Mouse (Mus musculus) lung, embryonic 15.5 days (tissue): ENCODE results near the gene Prtg. TPM values are rescaled to one million over a fixed set of nuclear protein-coding genes. Genes with fewer than 3 reads are reported as not detected.

Experiments used
- ATAC-seq: fragments of 200-750 bp; cut with Nextera tagmentation; 2 replicates; pipeline ENCODE4 v1.8.0; 2017; ENCODE audit warnings: moderate number of reproducible peaks, borderline replicate concordance; ENCODE audit not compliant: low FRiP score, low TSS enrichment; ENCODE audit errors: extremely low read depth
- H3K27ac ChIP-seq: fragments of 300-500 bp; sonication (generic); 2 replicates; pipeline ENCODE4 v1.5.1; 2015; ENCODE audit warnings: moderate library complexity, mild to moderate bottlenecking, inconsistent platforms
- H3K27me3 ChIP-seq: fragments of 300-500 bp; sonication (generic); 2 replicates; pipeline ENCODE4 v1.6.1; 2015; ENCODE audit warnings: inconsistent platforms
- H3K36me3 ChIP-seq: fragments of 300-500 bp; sonication (generic); 2 replicates; pipeline ENCODE4 v1.6.1; 2015; ENCODE audit warnings: inconsistent platforms
- H3K4me1 ChIP-seq: fragments of 300-500 bp; sonication (generic); 2 replicates; pipeline ENCODE4 v1.6.1; 2015; ENCODE audit warnings: inconsistent platforms
- H3K4me2 ChIP-seq: fragments of 300-500 bp; sonication (generic); 2 replicates; pipeline ENCODE4 v1.6.1; 2015; ENCODE audit warnings: inconsistent platforms, mild to moderate bottlenecking, moderate library complexity
- H3K4me3 ChIP-seq: fragments of 300-500 bp; sonication (generic); 2 replicates; pipeline ENCODE4 v1.5.1; 2015; ENCODE audit warnings: mild to moderate bottlenecking, inconsistent platforms
- H3K9ac ChIP-seq: fragments of 300-500 bp; sonication (generic); 2 replicates; pipeline ENCODE4 v1.6.1; 2015; ENCODE audit warnings: inconsistent platforms
- H3K9me3 ChIP-seq: fragments of 300-500 bp; sonication (generic); 2 replicates; pipeline ENCODE4 v1.6.1; 2016; ENCODE audit warnings: inconsistent platforms
- WGBS: fragments of 180-500 bp; shearing (Covaris S2); methylation state at CpG from one replicate; pipeline ENCODE4 v1.1.7; 2015; 5-methylcytosine and 5-hydroxymethylcytosine counted together
- polyA plus RNA-seq: library from polyadenylated mRNA; unstranded; fragments of >200 nt; fragmentation: Nextera tagmentation; extraction: Ambion mirVana; gene quantifications from 2 replicates; pipeline ENCODE4 v1.2.1, GENCODE M21; 2015

Gene Prtg
- polyA plus RNA-seq, 1 experiment from 2014 or later, result 0.50 TPM

DNA sequence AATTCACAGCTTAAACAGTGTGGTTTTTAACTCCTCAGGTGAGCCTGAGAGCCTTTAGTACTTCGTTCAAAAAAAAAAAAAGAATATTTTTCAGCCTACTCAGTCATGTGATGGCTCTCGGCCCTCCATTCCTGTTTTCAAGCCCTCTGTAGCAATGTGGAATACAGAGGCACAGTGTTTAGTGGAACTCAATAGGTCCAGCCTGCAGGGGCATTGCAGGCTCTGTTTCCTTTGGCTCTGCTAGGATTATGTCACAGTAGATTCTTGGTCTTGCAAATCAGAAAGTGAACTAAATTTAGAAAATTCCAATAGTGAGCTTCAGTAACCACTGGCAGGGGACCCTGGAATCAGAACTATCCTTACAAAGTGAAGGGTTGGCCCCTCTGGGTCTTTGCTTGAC, 62.1 kb downstream of the Prtg start:
- ATAC-seq, result no peak
- Histone ChIP-seq H3K27ac (no peak overlapping the region), H3K4me3 (no peak overlapping the region), H3K27me3 (no peaks in the 10 kb centered on the region), H3K4me2 (no peak overlapping the region), H3K4me1 (peaks cover 15% of the 10 kb centered on the region), H3K9ac (no peak overlapping the region), H3K9me3 (no peaks in the 10 kb centered on the region), H3K36me3 (no peaks in the 10 kb centered on the region)
- WGBS, result 74% methylated on average over 2 of the region's 2 CpGs

DNA sequence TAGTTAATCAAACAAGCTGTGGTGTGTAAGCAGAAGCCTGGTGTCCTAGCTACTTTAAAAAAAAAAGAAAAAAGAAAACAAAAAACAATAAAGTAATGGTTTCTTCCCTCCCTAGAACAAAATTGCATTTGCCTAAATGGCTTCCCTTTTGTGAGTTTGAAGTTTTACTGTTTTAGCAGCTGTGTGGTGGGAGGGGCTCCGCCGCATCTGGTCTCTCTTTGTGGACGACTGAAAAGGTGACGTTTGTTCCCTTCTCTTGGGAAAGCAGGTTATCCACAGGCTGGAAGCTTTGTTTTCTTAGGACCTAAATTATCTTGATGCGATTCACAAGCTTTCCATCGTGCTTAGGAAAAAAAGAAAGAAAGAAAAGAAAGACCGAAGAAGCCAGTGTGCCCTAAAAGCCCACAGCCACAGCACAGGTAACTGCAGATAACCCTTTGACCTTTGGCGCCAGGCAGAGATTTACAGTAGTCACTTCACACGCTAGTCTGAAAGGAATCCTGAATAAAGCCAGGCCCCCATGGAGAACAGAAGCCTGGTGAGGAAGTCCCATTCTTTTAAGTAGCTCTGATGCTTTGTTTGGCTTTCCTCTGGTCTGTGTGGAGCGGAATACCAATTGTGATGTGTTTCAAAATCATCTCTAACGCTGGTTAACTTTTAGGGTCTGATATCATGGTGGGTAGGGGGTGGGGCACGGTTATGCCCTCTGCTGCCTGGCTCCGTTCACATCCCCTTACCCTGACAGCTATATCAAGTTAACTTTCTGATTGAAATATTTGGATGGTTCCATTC, 65.0 kb downstream of the Prtg start:
- Histone ChIP-seq H3K9me3 (no peaks in the 10 kb centered on the region), H3K9ac (no peak overlapping the region), H3K4me1 (peaks cover 15% of the 10 kb centered on the region), H3K4me3 (no peak overlapping the region), H3K27me3 (no peaks in the 10 kb centered on the region), H3K36me3 (no peaks in the 10 kb centered on the region), H3K27ac (0 out of 2 replicates have a peak overlapping the region, but pooled peaks have one; percentile 11), H3K4me2 (peak overlapping the region; percentile 24)
- WGBS, result 17% methylated on average over 13 of the region's 13 CpGs
- peak; percentile 24; the same call in 1 of the 2 replicates for ATAC-seq

DNA sequence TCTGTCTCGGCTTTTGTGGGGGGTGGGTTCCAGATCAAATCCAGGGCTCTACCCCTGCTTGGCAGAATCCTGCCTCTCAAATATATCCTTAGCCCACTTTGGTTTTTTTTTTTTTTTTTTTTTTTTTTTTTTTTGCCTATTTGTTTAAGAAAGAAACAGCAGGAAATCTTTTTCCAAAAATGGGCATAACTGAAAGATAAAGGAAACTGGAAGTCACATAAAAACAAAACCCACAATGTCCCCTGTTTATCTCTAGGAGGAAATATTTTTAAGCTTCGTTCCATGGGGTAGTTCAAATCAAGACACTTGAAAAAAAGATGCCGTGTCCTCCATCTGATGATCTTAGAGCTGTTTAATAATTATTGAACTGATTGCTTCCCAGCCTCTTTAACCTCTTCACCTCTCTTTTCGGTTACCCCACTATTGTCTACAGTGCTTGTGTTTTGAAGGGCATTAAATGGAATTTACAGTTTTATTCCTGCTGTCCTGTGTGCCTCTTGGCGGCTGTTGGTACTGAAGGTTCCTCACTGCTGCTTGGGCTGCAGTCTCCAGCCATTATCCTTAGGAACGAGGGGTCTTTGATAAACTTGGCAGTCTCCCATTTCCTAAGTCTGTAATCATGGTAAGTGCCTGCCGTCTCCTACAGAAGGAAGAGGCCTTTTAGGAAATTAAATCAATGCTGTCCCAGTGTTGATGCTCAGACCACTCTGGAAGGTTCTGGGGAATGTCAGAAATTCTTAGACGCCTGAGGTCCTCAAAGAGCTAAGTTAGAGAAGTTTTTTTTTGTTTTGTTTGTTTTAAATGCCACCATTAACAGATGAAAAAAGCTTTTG, 65.8 kb downstream of the Prtg start:
- no peak overlapping the region for H3K9ac ChIP-seq
- ATAC-seq, result 0 out of 2 replicates have a peak, but pooled peaks have one; percentile 46
- no peaks in the 10 kb centered on the region for H3K36me3 ChIP-seq
- H3K4me2 ChIP-seq, result peak overlapping the region; percentile 24; the same call in 1 of the 2 replicates
- 23% methylated on average over 8 of the region's 8 CpGs for WGBS
- no peaks in the 10 kb centered on the region for H3K9me3 ChIP-seq
- no peak overlapping the region for H3K4me3 ChIP-seq
- peak overlapping the region; percentile 54 for H3K27ac ChIP-seq
- H3K27me3 ChIP-seq, result no peaks in the 10 kb centered on the region
- peaks cover 16% of the 10 kb centered on the region for H3K4me1 ChIP-seq

DNA sequence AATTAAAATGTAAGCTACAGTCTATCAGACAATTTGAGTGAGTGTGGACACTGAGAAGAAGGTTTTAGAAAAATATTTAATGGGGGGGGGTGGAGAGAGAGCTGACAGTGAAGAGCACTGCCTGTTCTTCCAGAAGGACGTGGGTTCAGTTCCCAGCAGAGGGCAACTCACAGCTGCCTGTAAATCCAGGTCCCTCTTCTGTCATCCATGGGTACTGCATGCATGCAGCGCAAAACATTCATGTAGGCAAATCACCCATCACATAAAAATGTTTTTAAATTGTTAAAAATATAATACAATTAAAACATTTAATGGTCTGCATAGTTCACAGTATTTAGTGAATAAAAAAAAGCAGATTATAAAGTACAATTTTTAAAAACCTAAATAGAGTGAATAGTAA, 69.2 kb downstream of the Prtg start:
- no peaks in the 10 kb centered on the region for H3K9me3 ChIP-seq
- H3K27ac ChIP-seq, result no peak overlapping the region
- H3K4me2 ChIP-seq, result no peak overlapping the region
- H3K27me3 ChIP-seq, result no peaks in the 10 kb centered on the region
- 81% methylated on average over 2 of the region's 2 CpGs for WGBS
- H3K4me3 ChIP-seq, result no peak overlapping the region
- peaks cover 48% of the 10 kb centered on the region for H3K4me1 ChIP-seq
- H3K36me3 ChIP-seq, result no peaks in the 10 kb centered on the region
- H3K9ac ChIP-seq, result no peak overlapping the region
- no peak for ATAC-seq

DNA sequence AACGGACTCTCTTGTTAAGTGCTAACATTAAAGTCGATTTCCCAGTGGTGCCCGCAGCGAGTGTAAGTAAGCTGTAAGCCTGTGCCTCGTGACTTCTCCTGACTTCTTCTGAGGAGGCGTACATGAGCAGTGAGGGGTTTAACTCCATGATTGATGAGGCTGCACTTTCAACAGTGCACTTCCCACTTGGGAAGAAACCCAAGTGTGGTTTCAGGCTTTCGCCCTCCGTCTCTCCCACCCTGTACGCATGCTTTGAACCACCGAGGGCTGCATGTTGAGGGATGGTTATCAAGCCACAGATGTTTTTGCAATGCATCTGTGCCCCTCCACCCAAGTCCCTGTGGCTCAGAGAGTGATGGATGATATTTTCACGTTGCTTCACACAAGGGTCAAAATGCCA, 71.2 kb downstream of the Prtg start:
- peak; percentile 11; the same call in 1 of the 2 replicates for ATAC-seq
- no peak overlapping the region for H3K27ac ChIP-seq
- peaks cover 43% of the 10 kb centered on the region for H3K4me1 ChIP-seq

DNA sequence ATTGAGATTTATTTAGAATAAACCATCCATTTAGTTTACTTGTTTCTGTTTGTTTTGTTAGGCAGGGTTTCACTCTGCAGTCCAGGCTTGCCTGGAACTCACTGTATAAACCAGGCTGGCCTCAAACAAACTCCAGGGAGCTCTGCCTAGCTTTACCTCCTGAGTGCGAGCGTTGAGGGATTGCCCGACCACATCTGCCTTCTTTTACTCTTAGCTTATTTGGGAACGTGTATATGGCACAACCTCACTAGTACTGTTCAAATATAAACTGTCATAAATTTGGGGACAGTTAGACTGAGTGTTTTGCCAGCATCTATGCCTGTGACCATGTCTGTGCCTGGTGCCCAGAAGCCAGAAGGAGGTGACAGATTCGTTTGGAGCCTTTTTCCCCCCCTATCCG, 72.0 kb downstream of the Prtg start:
- Histone ChIP-seq H3K27me3 (no peaks in the 10 kb centered on the region), H3K27ac (no peak overlapping the region), H3K9ac (no peak overlapping the region), H3K36me3 (no peaks in the 10 kb centered on the region), H3K4me2 (no peak overlapping the region), H3K9me3 (no peaks in the 10 kb centered on the region), H3K4me1 (peaks cover 43% of the 10 kb centered on the region), H3K4me3 (no peak overlapping the region)
- WGBS, result 30% methylated on average over 6 of the region's 6 CpGs
- no peak for ATAC-seq

More for the DNA sequence above, 71.2 kb downstream of the Prtg start:
- Histone ChIP-seq H3K9me3 (no peaks in the 10 kb centered on the region), H3K4me3 (no peak overlapping the region), H3K27me3 (no peaks in the 10 kb centered on the region), H3K36me3 (no peaks in the 10 kb centered on the region), H3K4me2 (peak overlapping the region; percentile 21), H3K9ac (no peak overlapping the region)
- 26% methylated on average over 11 of the region's 11 CpGs for WGBS

DNA sequence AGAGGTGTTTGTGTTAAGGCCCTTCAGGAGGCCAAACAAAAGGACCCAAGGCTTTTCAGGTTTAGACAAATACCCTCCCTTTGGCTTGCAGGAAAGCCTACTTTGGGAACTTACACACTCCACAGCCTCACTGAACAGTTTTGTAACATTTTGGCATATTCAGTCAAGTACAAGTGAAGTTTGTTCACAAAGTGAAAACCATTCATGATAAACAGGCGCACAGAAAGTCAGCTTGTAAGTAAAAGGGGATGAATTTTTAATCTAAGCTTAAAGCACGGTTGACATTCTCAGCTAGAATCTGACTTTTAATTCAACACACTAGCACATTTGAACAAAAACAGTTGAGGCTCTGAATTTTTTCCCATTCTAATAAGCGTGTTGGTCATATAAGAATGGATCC, 72.9 kb downstream of the Prtg start:
- no peak for ATAC-seq
- no peak overlapping the region for H3K27ac ChIP-seq
- no peak overlapping the region for H3K4me3 ChIP-seq
- H3K36me3 ChIP-seq, result no peaks in the 10 kb centered on the region
- H3K4me2 ChIP-seq, result no peak overlapping the region
- peaks cover 43% of the 10 kb centered on the region for H3K4me1 ChIP-seq
- H3K9ac ChIP-seq, result no peak overlapping the region
- H3K27me3 ChIP-seq, result no peaks in the 10 kb centered on the region
- H3K9me3 ChIP-seq, result no peaks in the 10 kb centered on the region
- WGBS, result 72% methylated on average over 3 of the region's 3 CpGs

DNA sequence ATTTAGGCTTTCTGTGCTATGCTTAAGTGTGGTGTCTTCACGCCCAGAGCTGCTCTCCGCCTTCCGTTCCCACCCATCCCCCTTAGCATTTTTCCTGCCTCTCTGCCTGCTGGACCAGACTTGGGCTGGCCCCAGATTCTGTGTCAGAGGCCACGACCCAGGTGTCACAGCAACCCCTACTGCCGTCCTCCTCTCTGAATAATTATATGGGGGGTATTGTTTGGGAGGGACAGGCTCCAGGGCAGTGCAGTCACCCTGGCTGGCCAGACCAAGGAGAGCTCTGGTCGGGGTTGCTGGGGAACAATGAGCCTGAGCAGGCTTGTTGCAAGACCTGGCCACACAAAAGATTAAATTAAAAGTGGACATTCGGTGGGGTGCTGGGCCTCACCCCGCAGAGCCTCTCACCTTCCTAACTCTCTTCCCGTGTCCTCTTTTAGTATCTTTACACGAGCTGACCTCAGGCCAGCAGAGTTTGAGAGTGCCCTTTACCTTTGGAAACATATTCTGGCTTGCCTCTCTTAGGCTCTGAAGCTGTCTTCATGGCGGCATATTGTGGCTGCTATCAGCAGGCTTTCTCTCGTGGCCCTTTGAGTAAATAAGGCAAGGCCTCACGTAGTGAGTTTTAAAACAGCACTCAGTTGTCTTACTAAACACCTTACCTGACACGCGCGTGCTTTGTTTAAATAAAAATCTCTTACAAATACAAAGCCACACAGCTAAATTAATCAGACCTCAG, 73.7 kb downstream of the Prtg start:
- Histone ChIP-seq H3K9me3 (no peaks in the 10 kb centered on the region), H3K27ac (no peak overlapping the region), H3K4me1 (peaks cover 43% of the 10 kb centered on the region), H3K4me3 (no peak overlapping the region), H3K4me2 (0 out of 2 replicates have a peak overlapping the region, but pooled peaks have one; percentile 3), H3K36me3 (no peaks in the 10 kb centered on the region), H3K9ac (no peak overlapping the region), H3K27me3 (no peaks in the 10 kb centered on the region)
- no peak for ATAC-seq
- WGBS, result 36% methylated on average over 16 of the region's 16 CpGs

DNA sequence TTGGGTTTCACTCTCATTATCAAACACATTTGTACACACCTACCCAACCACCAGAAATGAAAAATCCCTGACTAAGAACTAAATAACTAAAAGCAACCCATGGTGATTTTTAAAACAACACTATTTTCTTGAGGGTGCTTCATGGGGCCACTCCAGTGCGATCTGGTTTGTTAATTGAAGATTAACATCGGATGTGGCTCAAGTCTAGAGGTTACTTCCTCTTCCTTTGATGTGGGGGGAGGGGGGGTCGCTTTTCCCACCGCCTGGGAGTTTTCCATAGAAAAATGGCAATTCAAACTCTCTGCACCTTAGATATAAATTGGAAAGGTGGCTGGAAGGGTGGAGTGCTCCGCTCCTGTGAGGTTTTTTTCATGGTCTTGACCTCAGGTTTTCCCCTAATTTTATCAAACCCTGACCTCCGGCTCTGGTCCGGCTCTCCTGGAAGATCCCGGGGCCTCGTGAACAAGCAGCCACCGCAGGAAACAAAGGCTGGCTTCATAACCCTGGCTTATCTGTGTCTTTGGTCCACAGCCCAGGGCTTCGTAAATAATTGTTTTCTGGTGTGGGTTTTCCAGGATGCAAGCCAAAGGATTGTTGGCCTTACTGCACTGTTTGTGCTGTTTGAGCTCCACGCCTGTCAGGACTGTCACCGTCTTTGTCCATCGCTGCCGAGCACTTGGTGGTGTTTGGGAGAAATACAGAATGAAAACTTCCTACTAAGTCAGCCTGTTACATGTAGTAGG, 74.5 kb downstream of the Prtg start:
- 15% methylated on average over 15 of the region's 15 CpGs for WGBS
- H3K4me1 ChIP-seq, result peaks cover 43% of the 10 kb centered on the region
- ATAC-seq, result peak; percentile 53; the same call in 1 of the 2 replicates
- no peak overlapping the region for H3K9ac ChIP-seq
- H3K27me3 ChIP-seq, result no peaks in the 10 kb centered on the region
- H3K27ac ChIP-seq, result peak overlapping the region; percentile 2; the same call in 1 of the 2 replicates
- no peak overlapping the region for H3K4me3 ChIP-seq
- H3K4me2 ChIP-seq, result peak overlapping the region; percentile 3
- H3K36me3 ChIP-seq, result no peaks in the 10 kb centered on the region
- H3K9me3 ChIP-seq, result no peaks in the 10 kb centered on the region

DNA sequence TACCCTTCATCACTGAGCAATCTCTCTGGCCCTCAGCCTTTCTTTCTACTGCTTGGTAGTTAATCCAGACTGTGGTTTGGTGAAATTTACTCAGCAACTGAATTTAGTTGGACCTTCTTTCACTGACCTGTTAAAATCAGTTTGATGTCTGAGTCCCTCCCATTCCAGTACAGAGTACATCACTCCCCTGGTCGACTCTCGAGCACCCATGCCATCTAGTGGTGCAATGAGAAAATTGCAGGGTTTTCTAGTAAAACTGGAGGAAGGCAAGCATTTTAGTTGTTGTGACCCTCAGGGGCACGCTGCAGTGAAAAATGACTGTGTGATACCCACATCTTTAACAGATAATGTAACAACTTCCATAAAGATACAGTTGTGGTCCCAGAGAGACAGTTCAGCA, 77.3 kb downstream of the Prtg start:
- H3K4me3 ChIP-seq, result no peak overlapping the region
- H3K4me1 ChIP-seq, result peaks cover 28% of the 10 kb centered on the region
- no peak overlapping the region for H3K9ac ChIP-seq
- 7% methylated on average over 3 of the region's 3 CpGs for WGBS
- no peak overlapping the region for H3K27ac ChIP-seq
- no peaks in the 10 kb centered on the region for H3K27me3 ChIP-seq
- H3K36me3 ChIP-seq, result no peaks in the 10 kb centered on the region
- H3K4me2 ChIP-seq, result no peak overlapping the region
- H3K9me3 ChIP-seq, result no peaks in the 10 kb centered on the region
- ATAC-seq, result peak; percentile 39; the same call in 1 of the 2 replicates

DNA sequence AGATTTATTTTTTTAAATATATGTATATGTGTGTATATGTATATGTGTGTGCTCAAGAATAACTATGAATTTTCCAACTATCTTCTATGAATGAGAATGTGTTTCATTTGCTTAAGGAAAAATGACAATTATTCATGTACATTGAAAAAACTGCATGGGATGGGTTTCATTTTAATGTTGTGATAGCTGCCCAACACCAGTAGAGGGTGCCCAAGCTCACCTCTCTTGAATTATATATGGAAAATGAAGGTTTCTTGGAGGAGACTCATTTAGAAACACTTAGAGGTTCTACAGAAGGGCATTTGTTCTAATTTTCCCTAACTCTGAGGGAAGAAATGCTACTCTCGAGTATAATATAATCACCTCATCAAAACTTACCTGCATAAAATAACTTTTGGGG, 83.1 kb downstream of the Prtg start:
- WGBS, result 78% methylated on average over 1 of the region's 1 CpGs
- no peak for ATAC-seq
- Histone ChIP-seq H3K36me3 (no peaks in the 10 kb centered on the region), H3K9ac (no peak overlapping the region), H3K4me1 (no peaks in the 10 kb centered on the region), H3K27me3 (no peaks in the 10 kb centered on the region), H3K9me3 (no peaks in the 10 kb centered on the region), H3K27ac (no peak overlapping the region), H3K4me2 (no peak overlapping the region), H3K4me3 (no peak overlapping the region)
